Mouse (Mus musculus): ENCODE measurements at regions not wholly inside any gene's neighbourhood (a gene's known extent, or its start where the extent isn't known, plus 50 kb on each side); places are given as distances from the start of the nearest gene placed in this dataset.

GRCm38 (mm10) chr8:95974889-95975288 lies 86.5 kb upstream of the Got2 start:
- TF ChIP-seq CTCF (IDR thresholded peaks at IDR 0.05; ENCODE audit: extremely low read depth, insufficient read depth, insufficient read length, insufficient replicate concordance), result no peak
- no peak for TF ChIP-seq POLR2A (IDR thresholded peaks at IDR 0.05; ENCODE audit: low read depth, low read length)
